Mouse (Mus musculus): ENCODE measurements around the gene Rara.

DNA sequence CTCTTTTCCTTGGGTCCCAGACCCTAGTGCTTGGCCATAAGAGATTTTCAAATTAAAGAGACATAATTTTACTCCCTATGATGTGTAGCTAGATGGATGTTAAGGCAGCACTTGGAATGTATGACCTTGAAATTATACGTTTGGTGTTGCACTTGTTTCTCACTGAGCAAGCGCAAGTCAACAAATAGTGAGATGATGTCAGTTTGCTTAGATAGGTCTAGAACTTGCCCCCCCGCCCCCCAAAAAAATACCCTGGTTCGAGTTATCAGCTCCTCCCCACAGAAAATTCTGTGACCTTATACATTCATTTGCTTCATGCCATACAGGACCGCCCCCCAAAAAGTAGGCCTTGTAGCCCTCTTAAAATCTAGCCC lies 20.6 kb upstream of the Rara start:
- TF ChIP-seq POLR2A (IDR thresholded peaks at IDR 0.05; ENCODE audit: extremely low read depth, insufficient read depth, low read length), result no peak
- no peak for TF ChIP-seq CTCF (IDR thresholded peaks at IDR 0.05; ENCODE audit: extremely low read depth, insufficient read depth, low read length)
